Mouse (Mus musculus): Measurements from ENCODE around the gene Stk16.
"Not testable (repeated sequence)": the region's sequence is repeated elsewhere in the genome, so short reads cannot be mapped to it uniquely, and the experiment has no call there.

Gene Stk16

GRCm38 (mm10) chr1:75213096-75213495, 2.5 kb downstream of the Stk16 start:
- no peak for DNase-seq (ENCODE audit: low read depth)

- no peak for DNase-seq (ENCODE audit: low read depth)
Measured at GRCm38 (mm10) chr1:75214442-75214841, 3.8 kb downstream of the Stk16 start.

DNA sequence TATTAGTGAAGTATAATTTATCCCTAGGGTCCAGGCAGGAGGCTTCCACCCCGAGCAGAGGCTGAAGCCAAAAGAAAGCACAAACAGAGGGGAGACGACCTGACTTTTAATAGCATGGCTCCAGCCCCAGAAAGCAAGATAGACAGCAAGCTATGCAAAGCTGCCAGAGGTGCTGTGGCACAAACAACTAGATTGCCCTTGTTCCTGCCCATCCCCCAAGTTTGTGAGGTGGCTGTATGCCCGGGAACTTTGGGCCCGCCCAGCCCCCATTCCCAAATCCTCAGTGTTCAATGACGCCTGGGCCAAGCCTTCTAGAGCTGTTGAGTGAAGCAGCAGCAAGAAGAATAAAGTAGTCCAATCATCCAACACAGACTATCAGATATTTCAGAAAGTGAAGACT, 4.2 kb downstream of the Stk16 start:
- no peak for DNase-seq (ENCODE audit: low read depth)

DNA sequence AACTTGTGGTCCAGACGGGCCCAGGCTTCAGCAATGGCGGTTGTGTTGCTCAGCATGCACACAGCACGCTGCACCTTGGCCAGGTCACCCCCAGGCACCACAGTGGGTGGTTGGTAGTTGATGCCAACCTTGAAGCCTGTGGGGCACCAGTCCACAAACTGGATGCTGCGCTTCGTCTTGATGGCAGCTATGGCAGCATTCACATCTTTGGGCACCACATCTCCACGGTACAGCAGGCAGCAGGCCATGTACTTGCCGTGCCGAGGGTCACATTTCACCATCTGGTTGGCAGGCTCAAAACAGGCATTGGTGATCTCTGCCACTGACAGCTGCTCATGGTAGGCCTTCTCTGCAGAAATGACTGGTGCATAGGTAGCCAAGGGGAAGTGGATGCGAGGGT, 5.1 kb downstream of the Stk16 start:
- DNase-seq (ENCODE audit: low read depth) = no peak

GRCm38 (mm10) chr1:75216797-75217585, 6.4 kb downstream of the Stk16 start:
- no peak for DNase-seq (ENCODE audit: low read depth)

GRCm38 (mm10) chr1:75217893-75218226, 7.2 kb downstream of the Stk16 start:
- no peak for DNase-seq (ENCODE audit: low read depth)

DNA sequence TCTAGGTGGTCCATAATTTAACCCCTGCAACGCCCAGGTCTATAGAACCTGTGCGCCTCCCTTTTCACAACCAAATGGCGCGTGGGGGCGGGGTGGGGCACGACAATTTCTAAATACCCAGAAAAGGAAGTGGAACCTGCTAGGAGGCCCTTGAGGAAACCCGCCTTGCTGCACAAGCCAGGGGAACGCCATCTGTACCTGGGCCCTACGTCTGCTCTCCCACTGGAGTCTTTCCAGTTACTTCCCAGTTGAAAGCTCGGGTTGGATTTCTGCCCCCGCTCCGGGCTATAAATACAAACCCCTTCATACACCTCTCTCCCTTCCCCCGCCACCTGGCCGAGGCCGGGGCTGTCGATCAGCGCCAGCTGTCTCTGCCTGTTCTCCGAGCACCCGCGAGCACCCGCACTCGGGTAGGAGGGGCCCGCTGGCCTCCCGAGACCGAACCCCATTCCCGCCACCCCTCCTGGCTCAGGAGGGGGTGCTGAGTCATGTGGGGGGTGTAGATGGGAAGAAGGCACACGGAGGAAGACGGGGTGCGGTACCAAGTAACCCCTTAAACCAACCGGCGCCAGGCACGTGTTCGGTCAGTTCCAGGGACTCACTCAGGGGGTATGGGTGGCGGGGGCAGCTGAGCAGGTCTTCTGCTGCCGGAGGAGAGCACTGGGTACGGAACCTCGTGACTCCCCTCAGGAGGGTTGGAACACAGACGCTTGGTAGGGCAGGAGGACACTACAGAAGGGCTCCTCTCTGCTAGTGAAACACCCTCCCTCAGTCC, 7.8 kb downstream of the Stk16 start:
- DNase-seq (ENCODE audit: low read depth) = peak; percentile 55

DNA sequence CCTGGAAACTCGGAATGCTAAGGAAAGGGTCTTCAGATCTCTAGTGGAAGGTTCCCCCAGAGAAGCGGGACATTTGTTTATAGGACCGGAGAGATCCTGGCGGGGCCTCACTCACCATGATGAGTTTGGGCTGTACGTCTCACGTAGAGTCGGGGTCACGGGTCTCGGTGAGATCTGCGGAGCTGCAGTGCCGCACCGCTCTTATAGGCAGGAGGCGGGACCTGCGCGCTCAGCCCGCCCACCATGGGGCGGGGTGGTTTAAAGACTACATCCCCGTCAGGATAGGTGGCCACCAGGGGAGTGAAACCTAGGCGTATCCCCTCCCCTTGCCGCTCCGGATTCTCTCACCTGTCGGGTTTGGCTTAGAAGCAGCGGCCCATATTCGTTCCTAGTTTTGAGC, 8.4 kb downstream of the Stk16 start:
- peak; percentile 84 for DNase-seq (ENCODE audit: low read depth)

DNA sequence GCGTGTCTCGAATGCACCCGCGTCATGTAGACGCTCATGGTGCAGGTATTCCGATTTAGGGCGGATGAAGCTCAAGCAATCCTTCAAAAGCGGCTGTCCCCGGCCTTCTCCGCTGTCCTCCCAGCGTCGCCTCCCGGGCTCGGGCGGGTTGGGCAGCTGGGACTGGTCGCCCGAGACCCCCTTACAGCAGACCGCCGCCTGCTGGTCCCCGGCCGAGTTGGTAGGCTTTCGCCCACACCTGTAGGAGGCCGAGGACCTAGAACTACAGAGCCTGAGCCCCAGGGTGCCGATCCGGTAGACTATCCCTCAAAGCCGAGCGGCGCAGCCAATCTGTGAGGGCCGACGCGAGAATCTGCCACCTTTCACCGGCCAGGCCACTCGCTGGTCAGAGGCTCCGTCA, 8.9 kb downstream of the Stk16 start, which contains the start of gene Tuba4a:
Gene Tuba4a (minus strand): TSS at position 335 of the 400 bp plus-strand sequence.
- no peak for DNase-seq (ENCODE audit: low read depth)

DNA sequence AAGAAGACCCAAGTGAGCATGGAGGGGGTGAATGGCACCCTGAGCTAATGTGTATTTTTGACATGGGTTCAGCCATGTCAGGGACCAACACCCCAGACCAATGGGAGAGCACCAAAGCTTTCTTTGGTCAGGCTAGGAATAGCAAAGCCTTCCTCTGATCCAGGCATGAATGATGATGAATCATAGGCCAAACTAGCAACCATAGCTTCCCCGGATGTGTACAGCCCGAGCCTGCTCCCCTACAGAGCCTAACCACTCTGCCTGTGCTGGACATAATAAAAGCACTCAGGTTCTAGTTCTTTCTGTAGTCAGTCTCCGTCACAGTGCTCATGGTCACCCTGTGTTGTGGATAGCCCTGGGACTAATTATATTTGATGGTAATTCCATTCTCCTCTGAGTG, 10.9 kb downstream of the Stk16 start:
- DNase-seq (ENCODE audit: low read depth) = peak; percentile 60

- no peak for DNase-seq (ENCODE audit: low read depth)
Measured at GRCm38 (mm10) chr1:75222926-75223325, 12.3 kb downstream of the Stk16 start.

DNA sequence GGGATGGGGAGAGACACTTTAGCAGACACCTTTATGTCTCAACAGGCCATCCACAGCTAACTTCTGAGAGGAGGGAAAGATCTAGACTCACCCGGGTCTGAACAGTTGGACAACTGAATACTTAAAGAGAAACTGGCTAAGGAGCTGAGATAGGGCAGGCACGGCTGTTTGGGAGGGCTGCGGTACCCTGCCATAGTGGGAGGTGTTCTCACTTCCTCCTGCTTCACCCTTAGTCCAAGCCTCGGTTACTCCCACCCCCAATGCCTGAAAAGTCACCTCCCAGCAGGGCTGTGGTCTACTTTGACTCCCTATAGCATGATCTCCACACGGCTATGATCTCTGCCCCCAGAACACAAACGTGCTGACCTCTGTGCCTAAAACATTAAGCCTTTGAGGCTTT, 12.9 kb downstream of the Stk16 start:
- DNase-seq (ENCODE audit: low read depth) = no peak

DNA sequence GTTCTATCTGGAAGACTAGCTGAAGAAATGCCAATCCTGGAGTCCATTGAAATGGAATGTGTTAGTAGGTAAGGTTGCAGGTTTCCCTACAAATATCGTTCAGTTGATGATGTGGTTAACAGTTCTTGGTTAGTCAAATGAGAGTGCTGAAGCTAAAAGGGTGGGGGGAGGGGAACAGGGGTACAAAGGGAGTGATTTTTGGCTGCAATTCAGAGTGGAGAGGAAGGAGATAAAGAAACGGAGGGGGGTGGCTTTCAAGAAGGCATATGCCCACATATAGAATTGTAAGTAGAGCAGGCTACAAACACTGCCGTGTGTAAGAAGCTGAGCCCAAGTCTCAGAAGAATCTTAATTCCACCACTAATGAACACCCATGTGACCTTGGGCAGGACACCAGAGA, 14.8 kb downstream of the Stk16 start:
- no peak for DNase-seq (ENCODE audit: low read depth)

DNA sequence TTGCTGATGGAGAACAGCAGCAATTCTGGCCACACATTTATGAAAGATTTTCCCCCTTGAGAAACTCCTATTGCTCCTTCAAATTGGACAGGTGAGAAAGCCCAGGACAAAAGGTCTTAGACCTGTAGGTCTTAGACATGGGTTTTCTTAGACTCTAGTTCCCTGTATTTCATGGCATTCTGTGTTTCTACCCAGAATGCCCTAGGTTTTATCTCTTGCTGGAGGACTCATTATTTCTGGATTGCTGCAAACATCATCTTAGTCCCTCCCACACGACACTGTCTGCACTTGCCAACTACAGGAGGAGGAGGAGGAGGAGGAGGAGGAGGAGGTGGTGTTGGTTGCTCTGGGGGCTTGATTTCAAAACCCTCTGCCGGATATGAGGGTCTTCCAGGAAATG, 15.5 kb downstream of the Stk16 start:
- DNase-seq (ENCODE audit: low read depth) = no peak

DNA sequence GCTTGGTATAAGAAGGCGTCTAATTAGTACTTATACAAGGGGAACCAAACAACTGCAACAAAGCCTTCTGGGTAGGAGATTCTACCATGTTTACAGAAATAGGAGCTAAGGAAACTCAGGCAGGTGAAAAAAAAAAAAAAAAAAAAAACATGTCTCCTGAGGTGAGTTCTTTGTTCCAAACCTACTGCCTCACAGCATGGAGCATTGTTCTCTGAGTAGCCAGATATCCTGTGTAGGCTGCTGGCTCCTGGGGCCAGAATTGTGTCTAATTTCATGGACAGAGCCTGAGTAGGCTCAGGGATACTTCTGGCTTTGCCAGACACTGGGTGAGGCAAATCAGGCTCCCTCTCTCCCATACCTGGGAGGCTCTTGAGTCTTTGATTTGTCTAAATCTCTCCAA, 17.0 kb downstream of the Stk16 start:
- DNase-seq (ENCODE audit: low read depth) = no peak

DNA sequence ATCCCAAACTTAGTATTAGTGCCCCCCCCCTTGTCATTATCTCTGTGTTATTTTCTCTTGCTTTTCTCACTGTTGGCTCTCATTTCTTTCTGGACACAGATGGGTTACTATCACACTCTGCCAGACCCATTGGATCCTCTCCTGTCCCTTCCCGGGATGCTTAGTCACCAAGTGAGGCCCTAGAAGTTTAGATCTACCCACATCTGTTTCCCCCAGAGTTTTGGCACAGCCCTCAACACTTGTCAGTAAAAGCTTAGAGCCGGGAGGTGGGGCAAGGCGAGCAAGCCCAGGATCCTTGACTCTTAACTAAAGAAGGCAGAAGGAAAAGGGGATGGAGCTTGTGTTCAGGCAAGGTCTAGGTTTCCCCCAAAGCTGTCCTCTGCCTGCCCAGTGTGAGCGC, 18.5 kb downstream of the Stk16 start:
- DNase-seq (ENCODE audit: low read depth) = peak; percentile 83

- peak; percentile 52 for DNase-seq (ENCODE audit: low read depth)
Measured at GRCm38 (mm10) chr1:75230335-75230994, 19.8 kb downstream of the Stk16 start.

DNA sequence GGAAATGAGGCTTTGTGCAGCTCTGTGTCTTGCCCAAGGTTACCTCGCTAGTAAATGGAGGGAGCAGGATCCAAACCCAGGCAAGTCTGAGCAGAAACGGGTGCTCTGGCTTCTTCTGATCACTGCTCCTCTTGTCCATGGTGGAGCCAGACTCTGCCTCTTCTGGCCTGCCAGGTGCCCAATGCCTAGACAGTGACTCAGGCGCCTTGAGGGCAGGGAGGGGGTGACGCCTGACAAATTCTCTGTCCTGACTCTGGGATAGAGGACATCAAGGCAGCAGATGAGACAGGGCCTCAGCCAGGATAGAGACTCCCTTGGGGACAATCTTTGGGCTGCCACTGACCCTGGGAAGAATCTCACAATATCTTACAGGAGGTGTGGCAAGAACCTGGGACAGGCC, 20.6 kb downstream of the Stk16 start:
- DNase-seq (ENCODE audit: low read depth) = no peak

GRCm38 (mm10) chr1:75231664-75232152, 21.1 kb downstream of the Stk16 start, which contains the start of gene A630095N17Rik:
Gene A630095N17Rik (minus strand): TSS chr1:75232102.
- DNase-seq (ENCODE audit: low read depth) = no peak

GRCm38 (mm10) chr1:75232489-75232888, 21.9 kb downstream of the Stk16 start:
- not testable (repeated sequence) for DNase-seq (ENCODE audit: low read depth)

GRCm38 (mm10) chr1:75234606-75235005, 24.0 kb downstream of the Stk16 start:
- DNase-seq (ENCODE audit: low read depth) = peak; percentile 43

All from NIH3T3 (cell line).